Mouse (Mus musculus) hindbrain, embryonic 13.5 days (tissue): Measurements from ENCODE around the gene Lhx3. TPM values are rescaled to one million over a fixed set of nuclear protein-coding genes. Genes with fewer than 3 reads are reported as not detected.

Experiments
- ATAC-seq: fragments of 200-750 bp; cut with Nextera tagmentation; 2 replicates; pipeline ENCODE4 v1.8.0; 2017; ENCODE audit warnings: moderate TSS enrichment; ENCODE audit not compliant: low FRiP score
- H3K27ac ChIP-seq: fragments of 300-500 bp; sonication (generic); 2 replicates; pipeline ENCODE4 v1.5.1; 2015; ENCODE audit warnings: inconsistent platforms, mild to moderate bottlenecking, moderate library complexity
- H3K27me3 ChIP-seq: fragments of 300-500 bp; sonication (generic); 2 replicates; pipeline ENCODE4 v1.6.1; 2015; ENCODE audit warnings: mild to moderate bottlenecking, inconsistent platforms
- H3K36me3 ChIP-seq: fragments of 300-500 bp; sonication (generic); 2 replicates; pipeline ENCODE4 v1.6.1; 2015; ENCODE audit warnings: mild to moderate bottlenecking, inconsistent platforms
- H3K4me1 ChIP-seq: fragments of 300-500 bp; sonication (generic); replicated peaks from 2 replicates; pipeline ENCODE4 v1.6.1; 2015; ENCODE audit warnings: inconsistent platforms
- H3K4me2 ChIP-seq: fragments of 300-500 bp; sonication (generic); 2 replicates; pipeline ENCODE4 v1.6.1; 2015; ENCODE audit warnings: inconsistent platforms, mild to moderate bottlenecking, moderate library complexity
- H3K4me3 ChIP-seq: fragments of 300-500 bp; sonication (generic); 2 replicates; pipeline ENCODE4 v1.5.1; 2015; ENCODE audit warnings: mild to moderate bottlenecking, inconsistent platforms
- H3K9ac ChIP-seq: fragments of 300-500 bp; sonication (generic); 2 replicates; pipeline ENCODE4 v1.6.1; 2015; ENCODE audit warnings: mild to moderate bottlenecking, inconsistent platforms
- H3K9me3 ChIP-seq: fragments of 300-500 bp; sonication (generic); 2 replicates; pipeline ENCODE4 v1.6.1; 2016; ENCODE audit warnings: inconsistent platforms
- WGBS: fragments of 180-500 bp; shearing (Covaris S2); methylation state at CpG from one replicate; pipeline ENCODE4 v1.1.7; 2015; 5-methylcytosine and 5-hydroxymethylcytosine counted together
- polyA plus RNA-seq: library from polyadenylated mRNA; unstranded; fragments of >200 nt; fragmentation: Nextera tagmentation; extraction: Ambion mirVana; gene quantifications from 2 replicates; pipeline ENCODE4 v1.2.1, GENCODE M21; 2015

The Lhx3 gene
- polyA plus RNA-seq, 1 experiment from 2014 or later = 5.2 TPM

DNA sequence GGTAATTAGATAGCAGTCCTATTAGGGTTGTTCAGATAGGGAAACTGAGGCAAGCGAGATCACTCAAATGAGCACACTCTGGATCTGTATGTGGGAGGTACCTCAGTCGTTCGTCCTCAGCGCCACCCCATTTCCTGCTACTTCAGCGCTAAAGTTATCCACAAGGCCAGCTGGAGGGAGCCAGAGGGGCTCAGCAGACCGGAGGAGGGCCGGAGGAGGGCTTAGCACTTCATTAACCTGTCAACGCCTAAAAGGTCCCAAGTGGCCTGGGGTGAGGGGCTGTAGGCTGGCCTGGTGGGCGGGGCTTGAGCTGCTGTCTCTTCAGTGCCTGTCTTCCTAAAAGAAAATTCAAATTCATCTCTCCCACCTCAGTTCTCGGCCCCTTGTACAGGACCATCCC is 9.6 kb downstream of the Lhx3 start:
- Histone ChIP-seq H3K9ac (no peak overlapping the region), H3K4me3 (no peak overlapping the region)

GRCm38 (mm10) chr2:26194552-26195339 is 13.3 kb downstream of the Lhx3 start:
- Histone ChIP-seq H3K9me3 (no peaks in the 10 kb centered on the region), H3K4me2 (no peak overlapping the region), H3K9ac (no peak overlapping the region), H3K27me3 (peaks cover 87% of the 10 kb centered on the region), H3K36me3 (no peaks in the 10 kb centered on the region), H3K4me3 (no peak overlapping the region), H3K4me1 (peaks cover 32% of the 10 kb centered on the region), H3K27ac (no peak overlapping the region)
- 39% methylated on average over 7 of the region's 7 CpGs for WGBS
- no peak for ATAC-seq

More for the DNA sequence above, 9.6 kb downstream of the Lhx3 start:
- Histone ChIP-seq H3K27ac (no peak overlapping the region), H3K9me3 (no peaks in the 10 kb centered on the region), H3K4me2 (no peak overlapping the region), H3K36me3 (no peaks in the 10 kb centered on the region), H3K27me3 (peaks cover 99% of the 10 kb centered on the region), H3K4me1 (peaks cover 44% of the 10 kb centered on the region)
- no peak for ATAC-seq
- WGBS = 2% methylated on average over 10 of the region's 10 CpGs

- peaks cover 55% of the 10 kb centered on the region for H3K27me3 ChIP-seq
- WGBS = 82% methylated on average over 5 of the region's 5 CpGs
- ATAC-seq = no peak
Measured at GRCm38 (mm10) chr2:26188517-26188916, 19.6 kb downstream of the Lhx3 start.

GRCm38 (mm10) chr2:26184352-26184751 is 23.7 kb downstream of the Lhx3 start:
- ATAC-seq = no peak
- Histone ChIP-seq H3K4me1 (peaks cover 9% of the 10 kb centered on the region), H3K27me3 (peaks cover 29% of the 10 kb centered on the region), H3K36me3 (no peaks in the 10 kb centered on the region), H3K9ac (no peak overlapping the region), H3K4me2 (no peak overlapping the region), H3K9me3 (no peaks in the 10 kb centered on the region), H3K4me3 (no peak overlapping the region), H3K27ac (no peak overlapping the region)
- 70% methylated on average over 3 of the region's 3 CpGs for WGBS

More at GRCm38 (mm10) chr2:26188517-26188916, 19.6 kb downstream of the Lhx3 start:
- no peaks in the 10 kb centered on the region for H3K9me3 ChIP-seq
- H3K9ac ChIP-seq = no peak overlapping the region
- H3K4me3 ChIP-seq = no peak overlapping the region
- 0 out of 2 replicates have a peak, but pooled peaks cover 3% of the 10 kb centered on the region for H3K4me1 ChIP-seq
- H3K27ac ChIP-seq = no peak overlapping the region
- H3K4me2 ChIP-seq = no peak overlapping the region
- H3K36me3 ChIP-seq = no peaks in the 10 kb centered on the region

DNA sequence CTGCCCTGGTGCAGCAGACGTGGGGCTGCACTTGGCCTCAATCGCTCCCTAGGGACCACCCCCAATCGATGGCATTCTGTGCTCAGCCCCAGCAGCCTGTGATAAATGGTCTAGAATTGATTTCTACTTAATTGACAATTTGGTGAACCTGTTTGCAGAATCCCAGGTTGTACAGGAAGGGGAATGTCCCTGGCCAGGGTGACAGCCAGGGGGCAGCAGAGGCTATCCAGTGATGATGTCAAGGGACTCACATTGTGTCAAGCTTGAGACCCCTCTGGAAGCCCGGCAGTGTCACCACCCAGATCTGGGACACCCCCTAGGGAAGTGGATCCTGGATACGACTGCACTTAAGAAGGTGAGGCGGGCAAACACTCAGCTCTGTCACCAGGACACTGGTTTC is 25.4 kb downstream of the Lhx3 start:
- Histone ChIP-seq H3K36me3 (no peaks in the 10 kb centered on the region), H3K27ac (no peak overlapping the region), H3K27me3 (peaks cover 22% of the 10 kb centered on the region), H3K9me3 (no peaks in the 10 kb centered on the region), H3K4me1 (peaks cover 9% of the 10 kb centered on the region), H3K9ac (no peak overlapping the region), H3K4me2 (no peak overlapping the region), H3K4me3 (no peak overlapping the region)
- WGBS = 13% methylated on average over 6 of the region's 6 CpGs
- ATAC-seq = no peak; the same call in 1 of the 2 replicates

- H3K9ac ChIP-seq = no peak overlapping the region
- 0 out of 2 replicates have a peak, but pooled peaks cover 6% of the 10 kb centered on the region for H3K27me3 ChIP-seq
- H3K4me2 ChIP-seq = no peak overlapping the region
- H3K4me3 ChIP-seq = no peak overlapping the region
- no peak for ATAC-seq
- H3K27ac ChIP-seq = no peak overlapping the region
- WGBS = 54% methylated on average over 2 of the region's 2 CpGs
- H3K36me3 ChIP-seq = no peaks in the 10 kb centered on the region
- H3K9me3 ChIP-seq = no peaks in the 10 kb centered on the region
- peaks cover 22% of the 10 kb centered on the region for H3K4me1 ChIP-seq
Measured at GRCm38 (mm10) chr2:26177189-26177588, 30.9 kb downstream of the Lhx3 start.

GRCm38 (mm10) chr2:26176731-26177130 is 31.4 kb downstream of the Lhx3 start:
- ATAC-seq = no peak
- H3K9ac ChIP-seq = no peak overlapping the region
- peaks cover 22% of the 10 kb centered on the region for H3K4me1 ChIP-seq
- WGBS = 53% methylated on average over 5 of the region's 5 CpGs
- H3K27me3 ChIP-seq = peaks cover 10% of the 10 kb centered on the region; the same call in 1 of the 2 replicates
- H3K27ac ChIP-seq = 0 out of 2 replicates have a peak overlapping the region, but pooled peaks have one; percentile 18
- H3K4me2 ChIP-seq = no peak overlapping the region
- H3K4me3 ChIP-seq = no peak overlapping the region
- no peaks in the 10 kb centered on the region for H3K9me3 ChIP-seq
- H3K36me3 ChIP-seq = no peaks in the 10 kb centered on the region

DNA sequence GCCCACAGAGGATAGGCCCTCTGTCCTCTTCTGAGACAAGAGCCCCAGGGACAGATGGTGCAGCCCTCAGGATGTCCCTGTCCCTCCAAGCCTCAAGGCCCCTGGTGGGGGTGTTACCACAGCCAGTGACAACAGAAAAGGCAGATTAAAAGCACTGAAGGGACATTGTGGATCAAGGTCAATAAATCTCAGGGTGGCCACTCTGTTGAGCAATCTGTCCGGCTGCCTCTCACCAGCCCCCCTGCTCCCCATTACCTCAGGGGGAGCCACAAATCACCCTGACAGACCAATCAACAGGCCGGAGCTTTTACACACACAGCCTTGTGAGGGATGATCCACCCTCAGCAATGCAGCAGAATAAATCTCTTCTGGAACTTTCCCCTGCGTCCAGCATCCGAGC is 32.9 kb downstream of the Lhx3 start:
- Histone ChIP-seq H3K27me3 (peaks cover 12% of the 10 kb centered on the region; the same call in 1 of the 2 replicates), H3K9me3 (no peaks in the 10 kb centered on the region), H3K4me1 (peaks cover 36% of the 10 kb centered on the region), H3K4me2 (no peak overlapping the region), H3K4me3 (no peak overlapping the region), H3K36me3 (no peaks in the 10 kb centered on the region), H3K9ac (no peak overlapping the region), H3K27ac (peak overlapping the region; percentile 41)
- WGBS = 37% methylated on average over 4 of the region's 4 CpGs
- ATAC-seq = no peak

- Histone ChIP-seq H3K4me2 (no peak overlapping the region), H3K9ac (no peak overlapping the region), H3K27me3 (peaks cover 22% of the 10 kb centered on the region), H3K4me1 (peaks cover 50% of the 10 kb centered on the region), H3K27ac (no peak overlapping the region), H3K9me3 (no peaks in the 10 kb centered on the region), H3K36me3 (no peaks in the 10 kb centered on the region), H3K4me3 (no peak overlapping the region)
- no peak for ATAC-seq
- WGBS = 93% methylated on average over 2 of the region's 2 CpGs
Measured at GRCm38 (mm10) chr2:26172166-26172565, 35.9 kb downstream of the Lhx3 start.

- Histone ChIP-seq H3K4me2 (no peak overlapping the region), H3K27ac (no peak overlapping the region), H3K4me3 (no peak overlapping the region), H3K36me3 (no peaks in the 10 kb centered on the region), H3K9me3 (no peaks in the 10 kb centered on the region), H3K9ac (no peak overlapping the region), H3K27me3 (peaks cover 23% of the 10 kb centered on the region), H3K4me1 (peaks cover 34% of the 10 kb centered on the region)
- no peak for ATAC-seq
- 58% methylated on average over 2 of the region's 2 CpGs for WGBS
Measured at GRCm38 (mm10) chr2:26170376-26170775, 37.7 kb downstream of the Lhx3 start.

DNA sequence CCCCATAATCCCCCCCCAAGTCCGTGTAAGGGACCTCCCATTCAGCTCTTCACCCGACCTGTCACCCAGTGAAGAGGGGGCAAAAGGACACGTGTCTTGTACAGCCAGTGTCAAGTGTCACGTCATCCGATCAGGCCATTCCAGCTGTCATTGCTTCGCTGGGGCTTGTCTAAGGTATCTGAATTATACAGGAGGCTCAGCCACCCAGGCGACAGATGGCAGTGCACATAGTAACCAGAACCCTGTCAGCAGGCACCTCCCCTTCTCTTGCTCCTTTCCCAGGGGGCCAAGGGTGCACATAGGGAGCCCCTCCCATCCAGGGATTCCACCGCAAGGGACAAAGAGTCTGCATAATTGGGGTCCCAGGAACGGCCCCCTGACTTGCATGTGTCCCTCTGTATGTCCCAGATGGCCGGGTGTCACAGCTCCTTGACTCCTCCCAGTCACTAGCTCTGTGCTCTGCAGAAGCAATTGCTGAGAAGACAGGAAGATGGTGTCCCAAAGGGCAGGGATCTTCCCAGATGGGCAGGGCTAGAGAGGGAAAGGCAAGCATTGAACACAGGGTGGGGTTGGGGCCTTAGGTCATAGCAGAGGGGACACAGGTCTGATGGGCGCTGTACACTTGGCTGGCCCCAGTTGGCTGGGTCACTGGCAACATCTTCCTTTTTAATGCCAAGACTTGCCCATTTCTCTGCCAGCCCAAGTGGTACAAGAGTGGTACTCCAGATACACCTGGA is 39.1 kb downstream of the Lhx3 start:
- no peak overlapping the region for H3K4me2 ChIP-seq
- no peaks in the 10 kb centered on the region for H3K36me3 ChIP-seq
- 0 out of 2 replicates have a peak, but pooled peaks have one; percentile 49 for ATAC-seq
- H3K27ac ChIP-seq = no peak overlapping the region
- no peak overlapping the region for H3K4me3 ChIP-seq
- H3K9me3 ChIP-seq = no peaks in the 10 kb centered on the region
- 22% methylated on average over 11 of the region's 11 CpGs for WGBS
- peaks cover 23% of the 10 kb centered on the region for H3K27me3 ChIP-seq
- H3K9ac ChIP-seq = no peak overlapping the region
- peaks cover 31% of the 10 kb centered on the region for H3K4me1 ChIP-seq

- Histone ChIP-seq H3K4me2 (no peak overlapping the region), H3K4me1 (peaks cover 30% of the 10 kb centered on the region), H3K9me3 (no peaks in the 10 kb centered on the region), H3K36me3 (no peaks in the 10 kb centered on the region), H3K27ac (no peak overlapping the region), H3K4me3 (no peak overlapping the region), H3K27me3 (peaks cover 15% of the 10 kb centered on the region), H3K9ac (no peak overlapping the region)
- WGBS = 87% methylated on average over 3 of the region's 3 CpGs
- no peak for ATAC-seq
Measured at GRCm38 (mm10) chr2:26166890-26167289, 41.2 kb downstream of the Lhx3 start.
